Mouse (Mus musculus) cerebellum, adult 11-12 months (tissue): Measurements from ENCODE around the gene Entpd1.
A peak's percentile ranks its signal among the peaks of the same experiment; 100 is the strongest.

Source experiments
- DNase-seq: peaks from one replicate; pipeline ENCODE4 v3.0.0; 2022

The Entpd1 gene

GRCm38 (mm10) chr19:40675329-40675728 is 63.2 kb downstream of the Entpd1 start:
- DNase-seq, result no peak

GRCm38 (mm10) chr19:40678087-40678486 is 65.9 kb downstream of the Entpd1 start:
- no peak for DNase-seq

GRCm38 (mm10) chr19:40678532-40679307 is 66.6 kb downstream of the Entpd1 start:
- no peak for DNase-seq

GRCm38 (mm10) chr19:40679632-40680031 is 67.5 kb downstream of the Entpd1 start:
- no peak for DNase-seq

- DNase-seq, result no peak
These were observed 72.0 kb downstream of the Entpd1 start for GRCm38 (mm10) chr19:40684124-40684523.

DNA sequence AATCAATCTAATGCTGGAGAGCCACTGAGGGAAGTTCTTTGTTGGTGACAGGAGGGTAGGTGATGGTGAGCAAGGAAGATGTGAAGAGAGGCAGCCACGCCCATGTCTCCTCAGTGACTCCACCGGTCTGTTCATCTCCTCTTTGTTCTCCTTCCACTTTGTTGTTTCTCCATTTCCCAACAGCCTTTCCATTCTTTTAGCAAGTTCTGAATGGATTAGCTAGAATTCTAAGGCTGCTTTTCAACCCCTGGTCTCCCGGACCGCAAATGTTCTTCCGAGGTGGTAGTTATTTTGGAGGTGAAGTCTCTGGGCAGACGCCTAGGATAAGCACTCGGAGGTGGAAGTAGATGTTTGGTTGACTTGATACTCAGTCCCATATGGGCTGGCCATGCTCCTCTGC is 72.4 kb downstream of the Entpd1 start:
- no peak for DNase-seq

GRCm38 (mm10) chr19:40687291-40687927 is 75.2 kb downstream of the Entpd1 start:
- DNase-seq, result no peak

DNA sequence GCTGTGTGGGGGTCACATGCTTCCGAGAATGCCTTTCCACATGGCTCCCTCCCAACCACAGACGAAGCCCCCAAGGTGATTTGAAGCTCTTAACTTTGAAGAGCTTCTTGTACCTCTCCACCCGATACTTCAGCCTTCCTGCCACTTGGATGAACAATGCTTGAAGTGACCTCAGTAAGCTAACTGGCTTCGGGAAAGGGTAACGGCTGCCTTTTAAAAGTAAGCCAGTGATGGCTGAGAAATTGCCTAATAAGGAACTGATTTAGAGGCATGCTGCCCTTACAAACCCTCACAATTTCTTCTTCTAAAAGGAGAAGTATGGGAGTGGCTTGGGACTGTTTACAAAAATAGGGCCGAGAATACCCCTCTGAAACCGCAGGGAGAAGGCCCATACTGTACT is 81.0 kb downstream of the Entpd1 start:
- DNase-seq, result no peak

GRCm38 (mm10) chr19:40696116-40696515 is 84.0 kb downstream of the Entpd1 start:
- no peak for DNase-seq

DNA sequence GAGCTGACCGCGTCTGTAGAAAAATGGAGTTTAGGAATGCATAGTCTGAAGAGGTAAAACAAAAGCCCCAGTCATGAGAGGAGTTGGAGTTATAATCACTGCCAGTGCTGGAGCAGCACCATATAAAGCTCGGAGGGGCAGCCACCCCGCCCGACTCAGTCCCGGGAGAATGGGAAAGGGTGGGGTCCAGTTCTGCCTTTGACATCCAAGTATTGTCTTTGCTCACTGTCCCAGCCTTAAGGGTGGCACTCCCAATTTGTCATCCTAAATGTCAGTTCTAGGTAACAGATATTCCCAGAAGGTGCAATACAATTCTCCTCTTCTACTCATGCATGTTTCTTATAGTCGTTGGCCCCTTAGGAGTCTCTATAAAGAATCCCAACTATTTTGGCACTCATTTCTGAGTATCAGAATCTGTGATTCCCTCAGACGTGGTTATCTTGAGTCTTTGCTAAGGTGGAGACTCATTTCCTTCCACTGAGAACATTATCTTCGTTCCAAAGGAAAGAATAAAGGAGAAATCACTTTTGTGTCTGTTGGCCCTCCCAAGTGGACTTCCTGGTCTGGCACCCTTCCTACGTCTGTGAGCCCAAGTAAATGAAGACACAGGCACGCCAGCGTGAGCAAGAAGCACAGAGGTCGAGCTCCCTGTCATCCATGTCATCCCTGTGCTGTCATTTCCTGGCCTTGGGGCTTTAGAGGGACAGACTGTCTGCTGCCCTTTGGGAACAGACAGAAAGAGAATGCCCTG is 86.1 kb downstream of the Entpd1 start:
- DNase-seq, result no peak

GRCm38 (mm10) chr19:40699816-40700215 is 87.7 kb downstream of the Entpd1 start:
- no peak for DNase-seq

DNA sequence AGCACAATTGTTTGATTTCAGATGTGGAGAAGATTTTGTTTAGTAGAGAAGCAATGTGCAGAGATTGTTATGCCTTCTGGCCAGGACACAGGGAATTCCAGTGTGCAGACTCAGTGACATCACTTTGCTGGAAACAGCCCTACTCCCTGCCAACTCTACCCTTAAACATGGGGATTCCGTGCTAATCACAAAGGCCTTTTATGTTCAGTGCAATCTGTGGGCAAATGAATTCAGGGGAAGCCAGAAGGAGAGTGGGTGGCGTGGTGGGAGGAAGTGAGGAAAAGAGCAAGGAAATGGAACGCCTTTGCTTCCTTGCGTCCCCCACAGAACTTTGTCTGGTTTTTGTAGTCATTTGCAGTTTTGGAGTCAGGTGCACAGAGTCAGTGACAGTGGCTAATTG is 90.2 kb downstream of the Entpd1 start:
- DNase-seq, result no peak

GRCm38 (mm10) chr19:40712889-40713628 is 100.9 kb downstream of the Entpd1 start:
- DNase-seq, result no peak

DNA sequence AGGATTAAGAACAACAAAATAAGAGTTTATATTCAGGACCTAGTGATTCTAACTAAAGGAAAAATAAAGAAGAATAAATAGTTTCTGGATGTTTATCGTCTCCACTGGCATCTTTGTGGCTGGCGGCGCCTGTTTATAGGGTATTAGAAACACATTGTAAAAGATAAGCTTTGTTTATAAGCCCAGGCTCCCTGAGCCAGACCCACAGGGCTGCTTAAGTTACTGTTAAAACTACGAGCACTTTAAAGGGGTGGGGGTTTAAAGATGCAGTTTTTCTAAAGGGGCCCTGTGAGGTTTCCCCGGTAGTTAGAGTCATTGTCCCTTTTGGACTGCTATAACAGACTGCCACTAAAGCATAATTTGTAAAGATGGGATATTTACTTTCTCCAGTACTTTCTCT is 102.5 kb downstream of the Entpd1 start:
- no peak for DNase-seq

DNA sequence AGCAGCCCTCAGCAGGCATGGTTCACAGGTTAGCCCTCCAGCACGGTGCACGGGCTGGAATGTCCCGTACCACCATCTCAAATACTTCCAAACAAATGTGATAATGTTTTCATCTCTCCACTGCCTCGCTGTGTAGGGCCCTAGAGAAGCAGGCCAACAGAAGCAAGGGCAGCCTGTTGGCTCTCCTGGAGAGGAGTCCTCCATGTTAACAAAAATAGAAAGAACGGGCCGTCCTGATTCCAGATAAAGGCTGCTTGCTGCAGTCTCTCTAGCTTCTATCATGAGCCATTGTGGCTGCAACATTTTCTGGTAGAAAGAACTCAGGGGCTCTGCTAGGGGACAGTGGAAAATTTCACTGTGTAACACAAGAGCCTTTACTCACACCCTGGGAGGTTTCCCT is 104.8 kb downstream of the Entpd1 start:
- DNase-seq, result no peak

GRCm38 (mm10) chr19:40719439-40720105 is 107.4 kb downstream of the Entpd1 start:
- no peak for DNase-seq

- no peak for DNase-seq
These were observed 108.2 kb downstream of the Entpd1 start for GRCm38 (mm10) chr19:40720381-40720780.

DNA sequence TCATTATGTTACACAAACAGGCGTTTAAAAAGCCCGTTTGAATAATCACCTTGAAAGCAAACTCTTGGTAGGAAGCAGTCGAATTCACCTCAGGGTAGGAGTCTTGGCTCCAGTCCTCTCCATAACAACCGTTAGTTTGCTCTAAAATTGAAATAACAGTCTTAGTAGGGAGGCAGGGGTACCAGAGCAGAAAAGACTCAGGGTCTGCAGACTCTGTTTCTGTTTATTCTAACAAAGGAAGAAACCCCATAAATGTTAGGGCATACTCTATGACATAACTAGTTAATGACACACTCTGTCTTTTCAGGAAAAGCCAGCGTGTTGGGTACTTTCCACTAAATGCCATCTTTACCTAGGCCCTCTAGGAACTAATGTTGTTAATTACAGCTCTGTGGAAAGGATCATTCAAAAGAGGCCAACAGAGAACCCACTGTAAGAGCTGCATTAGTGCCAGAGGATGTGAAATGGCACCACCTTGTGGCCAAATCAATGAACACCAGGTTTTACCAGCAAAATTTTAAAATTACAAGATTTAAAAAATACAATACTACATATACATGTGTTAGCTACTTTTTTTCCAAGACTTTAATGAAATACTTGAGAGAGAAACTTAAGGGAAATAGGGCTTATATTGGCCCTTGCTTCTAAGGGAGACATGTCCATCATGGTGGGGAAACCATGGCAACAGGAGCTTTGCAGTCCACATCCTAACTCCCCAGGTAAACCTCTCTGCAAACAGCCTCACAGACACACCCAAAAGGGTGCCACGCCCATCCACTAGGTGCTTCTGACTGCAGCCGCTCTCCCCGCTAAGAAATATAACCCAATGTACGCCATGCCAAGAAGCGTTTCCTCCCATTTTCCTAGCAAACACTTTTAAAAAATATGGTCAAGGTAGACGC is 110.2 kb downstream of the Entpd1 start:
- DNase-seq, result peak; percentile 12

- DNase-seq, result no peak
These were observed 111.3 kb downstream of the Entpd1 start for GRCm38 (mm10) chr19:40723516-40723915.

GRCm38 (mm10) chr19:40726148-40726547 is 114.0 kb downstream of the Entpd1 start:
- no peak for DNase-seq

DNA sequence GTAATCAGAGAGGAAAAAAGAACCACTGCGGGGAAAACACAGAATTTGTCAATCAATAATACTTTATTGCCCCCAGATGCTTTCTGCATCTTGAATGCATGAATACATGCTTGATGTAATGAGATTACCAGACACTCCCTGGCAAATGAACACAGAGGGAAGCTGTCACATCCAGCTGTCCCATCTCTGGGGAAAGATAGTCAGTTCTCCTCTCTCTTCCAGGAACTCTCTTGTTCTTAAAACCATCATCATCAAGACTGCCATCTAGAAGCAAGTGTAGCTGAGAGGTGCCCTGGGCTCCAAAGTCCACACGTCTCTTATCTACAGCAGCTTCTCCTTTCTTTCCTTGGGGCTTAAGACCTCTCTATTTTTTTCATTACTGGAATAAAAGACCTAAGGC is 114.4 kb downstream of the Entpd1 start:
- DNase-seq, result no peak

DNA sequence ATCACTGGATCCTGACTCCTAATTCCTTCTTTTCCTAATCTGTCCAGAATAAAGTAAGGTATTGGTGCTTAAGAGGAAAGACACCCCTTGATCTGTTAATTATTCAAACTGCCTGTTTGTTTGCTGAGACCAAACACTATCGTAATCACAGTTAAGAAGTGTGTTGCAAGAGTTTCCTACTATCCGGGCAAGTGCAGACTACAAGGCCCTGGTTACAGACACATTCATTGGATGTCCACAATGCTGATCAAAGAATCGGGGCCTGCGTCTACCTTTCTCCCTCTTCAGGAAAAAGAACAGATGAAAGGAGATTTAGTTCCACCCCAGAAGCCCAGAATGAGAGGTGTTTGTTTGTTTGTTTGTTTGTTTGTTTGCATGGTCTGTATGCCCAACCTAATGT is 116.0 kb downstream of the Entpd1 start:
- no peak for DNase-seq
